In the genomic region with DNA sequence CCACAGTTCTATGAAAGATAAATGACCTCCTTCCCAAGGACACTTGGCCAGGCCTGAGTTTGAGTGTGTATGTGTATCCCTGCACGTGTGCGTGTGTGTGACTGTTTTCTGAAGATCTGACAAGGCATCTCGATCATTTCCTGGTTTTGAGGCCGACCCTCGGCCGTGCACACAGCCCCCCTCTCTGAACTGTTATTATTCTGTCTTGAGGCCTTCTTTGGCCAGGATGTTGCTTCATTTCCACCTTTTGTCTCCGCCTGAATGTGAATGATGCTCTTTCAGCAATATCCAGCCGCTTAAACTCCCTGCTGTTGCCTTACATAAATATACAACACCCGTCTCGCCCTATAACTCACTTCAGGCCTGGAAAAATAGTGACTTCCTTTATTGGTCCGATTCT, we compare ENCODE assay signal across 10 mouse cellular contexts. TPM values are rescaled to one million over a fixed set of nuclear protein-coding genes. Genes with fewer than 3 reads are reported as not detected.
DNase-seq lines count a peak whose midpoint lies in the region; ATAC-seq lines count a peak whose summit lies in the region.
"Had no signal": no experiment of that assay in that cellular context is flagged by ENCODE, and none has a peak within 500 bp of the region (broad histone marks: within the 10 kb centered on the region; RNA-seq: fewer than 3 reads in every experiment).

No protein-coding gene starts in this region.

- no peak overlapping the region for H3K9ac ChIP-seq in hindbrain, embryonic 15.5 days
- H3K9ac ChIP-seq in hindbrain, embryonic 12.5 days, result no peak overlapping the region
- no peak overlapping the region for H3K9ac ChIP-seq in heart, embryonic 14.5 days (ENCODE audit: low read length)
- H3K9ac ChIP-seq in neural tube, embryonic 12.5 days, result no peak overlapping the region
- H3K9ac ChIP-seq: forebrain, embryonic 12.5 days; liver, embryonic 13.5 days had no signal

- H3K4me2 ChIP-seq in hindbrain, embryonic 15.5 days, result no peak overlapping the region
- no peak overlapping the region for H3K4me2 ChIP-seq in hindbrain, embryonic 12.5 days (replicated peaks)
- no peak overlapping the region for H3K4me2 ChIP-seq in heart, embryonic 14.5 days (ENCODE audit: low read length)
- H3K4me2 ChIP-seq in neural tube, embryonic 12.5 days (replicated peaks), result no peak overlapping the region
- H3K4me2 ChIP-seq: forebrain, embryonic 12.5 days; liver, embryonic 13.5 days had no signal

- peaks cover 4% of the 10 kb centered on the region for H3K4me1 ChIP-seq in hindbrain, embryonic 15.5 days (replicated peaks)
- peaks cover 4% of the 10 kb centered on the region; the same call in 1 of the 2 replicates for H3K4me1 ChIP-seq in hindbrain, embryonic 12.5 days
- no peaks in the 10 kb centered on the region; a peak in 1 of 4 replicates for H3K4me1 ChIP-seq in heart, embryonic 14.5 days (ENCODE audit: control insufficient read depth in 2 of 2, insufficient read depth in 2 of 2, low read length in 2 of 2)
- peaks cover 10% of the 10 kb centered on the region; the same call in 1 of the 2 replicates for H3K4me1 ChIP-seq in neural tube, embryonic 12.5 days

- H3K27me3 ChIP-seq in hindbrain, embryonic 15.5 days, result no peaks in the 10 kb centered on the region
- H3K27me3 ChIP-seq in hindbrain, embryonic 12.5 days, result no peaks in the 10 kb centered on the region
- H3K27me3 ChIP-seq in heart, embryonic 14.5 days (ENCODE audit: control insufficient read depth, insufficient read depth, low read length), result no peaks in the 10 kb centered on the region
- H3K27me3 ChIP-seq in neural tube, embryonic 12.5 days (replicated peaks), result no peaks in the 10 kb centered on the region
- H3K27me3 ChIP-seq: forebrain, embryonic 12.5 days; liver, embryonic 13.5 days had no signal

- DNase-seq in kidney, postnatal 25 days, result peak; percentile 67 to 88
- no peak for DNase-seq in layer of hippocampus, adult 11-12 months (ENCODE audit: low spot score)
- DNase-seq in thymus, postnatal 10 days (ENCODE audit: low spot score in 2 of 2), result no peak
- no peak for DNase-seq in urinary bladder, postnatal 4 days (ENCODE audit: low spot score in 2 of 2)
- DNase-seq: liver, embryonic 13.5 days had no signal

- no peaks in the 10 kb centered on the region for H3K9me3 ChIP-seq in hindbrain, embryonic 15.5 days
- H3K9me3 ChIP-seq in hindbrain, embryonic 12.5 days (replicated peaks), result no peaks in the 10 kb centered on the region
- H3K9me3 ChIP-seq in heart, embryonic 14.5 days (ENCODE audit: control insufficient read depth, low read length), result no peaks in the 10 kb centered on the region
- H3K9me3 ChIP-seq in neural tube, embryonic 12.5 days, result no peaks in the 10 kb centered on the region
- H3K9me3 ChIP-seq: forebrain, embryonic 12.5 days; liver, embryonic 13.5 days had no signal

- no peak for ATAC-seq in hindbrain, embryonic 15.5 days (ENCODE audit: low FRiP score, low read depth)
- ATAC-seq in hindbrain, embryonic 12.5 days (ENCODE audit: low FRiP score), result no peak
- peak; percentile 80 for ATAC-seq in heart, embryonic 14.5 days (ENCODE audit: insufficient number of reproducible peaks, insufficient read depth, low FRiP score, low read depth)
- ATAC-seq in neural tube, embryonic 12.5 days (ENCODE audit: low FRiP score, low read depth), result no peak

- WGBS in hindbrain, embryonic 15.5 days, result 55% methylated on average over 11 of the region's 11 CpGs
- 53% methylated on average over 11 of the region's 11 CpGs for WGBS in hindbrain, embryonic 12.5 days
- WGBS in heart, embryonic 14.5 days, result 50% methylated on average over 11 of the region's 11 CpGs
- WGBS in neural tube, embryonic 12.5 days, result 44% methylated on average over 11 of the region's 11 CpGs

- 0 out of 2 replicates have a peak overlapping the region, but pooled peaks have one; percentile 20 for H3K27ac ChIP-seq in hindbrain, embryonic 15.5 days (replicated peaks)
- H3K27ac ChIP-seq in hindbrain, embryonic 12.5 days, result no peak overlapping the region
- H3K27ac ChIP-seq in heart, embryonic 14.5 days (replicated peaks in 1 of 2; ENCODE audit: control insufficient read depth in 1 of 2, insufficient read depth in 1 of 2, low read depth in 2 of 2, low read length in 2 of 2), result peak overlapping the region; percentile 39; a peak in 3 of 4 replicates
- H3K27ac ChIP-seq in neural tube, embryonic 12.5 days, result 0 out of 2 replicates have a peak overlapping the region, but pooled peaks have one; percentile 37
- H3K27ac ChIP-seq: forebrain, embryonic 12.5 days; liver, embryonic 13.5 days had no signal

- no peak overlapping the region for H3K4me3 ChIP-seq in hindbrain, embryonic 15.5 days
- no peak overlapping the region for H3K4me3 ChIP-seq in hindbrain, embryonic 12.5 days
- no peak overlapping the region for H3K4me3 ChIP-seq in heart, embryonic 14.5 days (ENCODE audit: control insufficient read depth in 1 of 2, insufficient read depth in 1 of 2, low read depth in 1 of 2, low read length in 2 of 2)
- no peak overlapping the region for H3K4me3 ChIP-seq in neural tube, embryonic 12.5 days
- H3K4me3 ChIP-seq: forebrain, embryonic 12.5 days; liver, embryonic 13.5 days had no signal

- H3K36me3 ChIP-seq in hindbrain, embryonic 15.5 days, result no peaks in the 10 kb centered on the region
- no peaks in the 10 kb centered on the region for H3K36me3 ChIP-seq in hindbrain, embryonic 12.5 days
- no peaks in the 10 kb centered on the region for H3K36me3 ChIP-seq in heart, embryonic 14.5 days (ENCODE audit: control insufficient read depth, insufficient read depth, low read length)
- H3K36me3 ChIP-seq in neural tube, embryonic 12.5 days, result no peaks in the 10 kb centered on the region
- H3K36me3 ChIP-seq: forebrain, embryonic 12.5 days; liver, embryonic 13.5 days had no signal

RNA-seq across cellular contexts. Expression of gene Gm10295, which starts 39.9 kb away (rescaled TPM):
- polyA plus RNA-seq in hindbrain, embryonic 15.5 days (2015; fragmentation: Nextera tagmentation; extraction: Ambion mirVana), result not detected in 2 replicates
- polyA plus RNA-seq in hindbrain, embryonic 12.5 days (2016; fragmentation: Nextera tagmentation; extraction: Ambion mirVana), result not detected in 2 replicates
- polyA plus RNA-seq in heart, embryonic 14.5 days (2014; fragmentation: Nextera tagmentation; extraction: Ambion mirVana), result not detected in 2 replicates
- polyA plus RNA-seq in neural tube, embryonic 12.5 days (2016; fragmentation: Nextera tagmentation; extraction: Ambion mirVana), result not detected in 2 replicates
- polyA plus RNA-seq: forebrain, embryonic 12.5 days; liver, embryonic 13.5 days had no signal

Comparison
In these comparisons a context has a peak if more than half of its experiments do, and no peak if none do; other contexts are left out.
1. DNase-seq: peak in kidney, postnatal 25 days (2 of 2); none in layer of hippocampus, adult 11-12 months (single experiment), thymus, postnatal 10 days (0 of 2) and urinary bladder, postnatal 4 days (0 of 2).